Comparison of ENCODE assay signal across 27 mouse cellular contexts in the genomic region with DNA sequence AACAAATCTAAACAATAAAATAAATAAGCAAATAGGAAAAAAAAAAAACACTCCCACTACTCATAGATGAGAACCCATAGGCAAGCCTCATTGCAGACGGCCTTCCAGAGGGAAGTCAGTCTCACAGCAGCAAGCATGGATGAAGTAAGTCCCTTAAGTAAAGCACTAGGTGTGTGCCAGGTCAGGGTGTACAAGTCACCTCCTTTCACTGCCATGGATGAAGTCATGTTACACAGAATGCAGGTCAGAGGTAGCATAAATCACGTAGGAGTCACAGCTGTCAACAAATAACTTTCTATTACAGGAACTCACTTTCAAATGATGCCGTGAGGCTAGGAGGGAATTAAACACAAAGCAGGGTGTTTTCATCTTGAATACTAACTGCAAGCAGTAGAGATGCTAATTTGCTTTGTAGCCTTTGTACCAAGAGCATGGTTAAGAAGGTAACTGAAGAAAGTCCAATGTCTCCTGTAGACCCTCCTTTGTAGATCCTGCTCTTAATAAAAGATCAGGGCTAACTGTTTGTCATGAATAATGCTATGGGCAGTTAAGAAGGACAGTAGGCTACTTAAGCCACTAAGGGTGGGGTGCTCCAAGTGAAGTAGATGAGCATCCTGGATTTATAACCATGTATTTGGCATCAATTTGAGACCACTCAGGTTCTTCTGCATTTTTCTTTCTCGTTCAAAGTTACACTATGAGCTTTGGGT. TPM values are rescaled to one million over a fixed set of nuclear protein-coding genes. Genes with fewer than 3 reads are reported as not detected.
A peak's percentile ranks its signal among the peaks of the same experiment; 100 is the strongest.
DNase-seq lines count a peak whose midpoint lies in the region; ATAC-seq and TF ChIP-seq lines count a peak whose summit lies in the region.
"Had no signal": no experiment of that assay in that cellular context is flagged by ENCODE, and none has a peak within 500 bp of the region (broad histone marks: within the 10 kb centered on the region; RNA-seq: fewer than 3 reads in every experiment).

No protein-coding gene starts in this region.

- H3K4me2 ChIP-seq in stomach, postnatal 0 days (replicated peaks; ENCODE audit: low read depth): no peak overlapping the region
- H3K4me2 ChIP-seq: heart, embryonic 15.5 days; limb, embryonic 13.5 days; liver, embryonic 12.5 days; midbrain, embryonic 12.5 days; neural tube, embryonic 15.5 days had no signal

- peaks cover 45% of the 10 kb centered on the region for H3K36me3 ChIP-seq in E14TG2a.4 (ENCODE audit: insufficient read depth, low read length)
- no peaks in the 10 kb centered on the region for H3K36me3 ChIP-seq in stomach, postnatal 0 days (ENCODE audit: control insufficient read depth, insufficient read depth, low read length)
- H3K36me3 ChIP-seq: heart, embryonic 15.5 days; liver, embryonic 12.5 days; neural tube, embryonic 15.5 days had no signal

- no peaks in the 10 kb centered on the region for H3K9me3 ChIP-seq in E14TG2a.4 (ENCODE audit: low read length)
- H3K9me3 ChIP-seq in stomach, postnatal 0 days (ENCODE audit: control insufficient read depth, low read length): no peaks in the 10 kb centered on the region
- H3K9me3 ChIP-seq: forebrain, embryonic 10.5 days; heart, embryonic 15.5 days; limb, embryonic 13.5 days; liver, embryonic 12.5 days; midbrain, embryonic 12.5 days; neural tube, embryonic 15.5 days had no signal

- no peak for TF ChIP-seq EP300 in stomach, postnatal 0 days (optimal IDR thresholded peaks at IDR 0.05)

- WGBS in stomach, postnatal 0 days: 72% methylated on average over 4 of the region's 4 CpGs

- H3K27me3 ChIP-seq in E14TG2a.4 (ENCODE audit: insufficient read depth, low read length): no peaks in the 10 kb centered on the region
- no peaks in the 10 kb centered on the region for H3K27me3 ChIP-seq in stomach, postnatal 0 days (ENCODE audit: control insufficient read depth, insufficient read depth, low read length)
- H3K27me3 ChIP-seq: heart, embryonic 15.5 days; limb, embryonic 13.5 days; liver, embryonic 12.5 days; midbrain, embryonic 12.5 days; neural tube, embryonic 15.5 days had no signal

- peak overlapping the region; percentile 72 for H3K27ac ChIP-seq in gastrocnemius, adult 2 months
- no peak overlapping the region for H3K27ac ChIP-seq in stomach, postnatal 0 days (replicated peaks)
- H3K27ac ChIP-seq: forebrain, embryonic 10.5 days; heart, adult 2 months; heart, embryonic 15.5 days; hindbrain, postnatal 0 days; limb, embryonic 13.5 days; liver, embryonic 12.5 days; midbrain, embryonic 12.5 days; neural tube, embryonic 15.5 days had no signal

- intact Hi-C loops in gastrocnemius, adult 2 months (cut with DNase I): no loop called here

- TF ChIP-seq CTCF in gastrocnemius, adult 2 months (IDR thresholded peaks at IDR 0.05): no peak
- TF ChIP-seq CTCF in E14TG2a.4 (conservative IDR thresholded peaks at IDR 0.05; ENCODE audit: low read length): no peak
- TF ChIP-seq CTCF in stomach, postnatal 0 days (IDR thresholded peaks at IDR 0.05; ENCODE audit: low read depth): no peak

- H3K4me1 ChIP-seq in E14TG2a.4 (replicated peaks; ENCODE audit: low read depth, low read length): peaks cover 85% of the 10 kb centered on the region
- H3K4me1 ChIP-seq in stomach, postnatal 0 days (replicated peaks; ENCODE audit: control insufficient read depth, insufficient read depth): no peaks in the 10 kb centered on the region
- H3K4me1 ChIP-seq: forebrain, embryonic 10.5 days; midbrain, embryonic 12.5 days; neural tube, embryonic 15.5 days had no signal

- peak; percentile 95 for ATAC-seq in stomach, postnatal 0 days (ENCODE audit: low FRiP score, low TSS enrichment)
- ATAC-seq: activated CD4-positive, CD25-positive, alpha-beta regulatory T cell, adult 4 months; forebrain, embryonic 16.5 days; hindbrain, postnatal 0 days; intestine, embryonic 16.5 days; liver, embryonic 12.5 days had no signal

- 0 out of 2 replicates have a peak overlapping the region, but pooled peaks have one; percentile 1 for H3K4me3 ChIP-seq in gastrocnemius, adult 2 months
- H3K4me3 ChIP-seq in E14TG2a.4 (replicated peaks; ENCODE audit: low read length): 0 out of 2 replicates have a peak overlapping the region, but pooled peaks have one; percentile 8
- no peak overlapping the region for H3K4me3 ChIP-seq in stomach, postnatal 0 days (ENCODE audit: low read depth, low read length)
- H3K4me3 ChIP-seq: forebrain, embryonic 10.5 days; heart, adult 2 months; heart, embryonic 15.5 days; limb, embryonic 13.5 days; liver, embryonic 12.5 days; midbrain, embryonic 12.5 days; neural tube, embryonic 15.5 days had no signal

- DNase-seq in gastrocnemius, adult 2 months: peak; percentile 52
- no peak for DNase-seq in gastrocnemius, postnatal 4 days (ENCODE audit: low spot score in 2 of 2)
- peak; percentile 71 for DNase-seq in WW6 (ENCODE audit: low read depth, low spot score)
- DNase-seq in stomach, postnatal 0 days (ENCODE audit: low spot score): no peak
- no peak for DNase-seq in retina, postnatal 1 day
- no peak for DNase-seq in layer of hippocampus, adult 18-20 months (ENCODE audit: low spot score in 2 of 2)
- DNase-seq: adrenal gland, postnatal 36 days; B cell, adult 2 months; cerebellum, adult 11 months; cerebellum, adult 9-11 months; heart, adult 2 months; heart, postnatal 4 days; kidney, adult 9 months; kidney, postnatal 14 days; lung, adult 18-20 months; lung, postnatal 10 days had no signal

- H3K9ac ChIP-seq in stomach, postnatal 0 days (ENCODE audit: low read length): no peak overlapping the region
- H3K9ac ChIP-seq: heart, embryonic 15.5 days; limb, embryonic 13.5 days; liver, embryonic 12.5 days; midbrain, embryonic 12.5 days; neural tube, embryonic 15.5 days had no signal

RNA-seq across cellular contexts. Expression of a gene that starts 20.4 kb away (rescaled TPM):
- total RNA-seq in gastrocnemius, adult 2 months (2021): 10 to 100 TPM; 16.4 to 29.2 TPM
- 100 to 1,000 TPM in 1 of 2 experiments, 10 to 100 TPM in 1; 79.2 to 104 TPM for total RNA-seq in gastrocnemius, postnatal 4 days (2021)
- 11.2 and 12.9 TPM in 2 replicates for polyA plus RNA-seq in stomach, postnatal 0 days (2015; fragmentation: Nextera tagmentation; extraction: Ambion mirVana)
- total RNA-seq in layer of hippocampus, adult 18-20 months (2021): 10 to 100 TPM; 38.3 to 39.7 TPM

Comparison
In these comparisons a context has a peak if more than half of its experiments do, and no peak if none do; other contexts are left out.
1. DNase-seq: peak in gastrocnemius, adult 2 months (single experiment) and WW6 (single experiment); none in gastrocnemius, postnatal 4 days (0 of 2), stomach, postnatal 0 days (single experiment), retina, postnatal 1 day (single experiment) and layer of hippocampus, adult 18-20 months (0 of 2).